Mouse (Mus musculus): ENCODE data around the gene Plcb1. TPM values are rescaled to one million over a fixed set of nuclear protein-coding genes. Genes with fewer than 3 reads are reported as not detected.

Plcb1 gene
- polyA plus RNA-seq, 1 experiment from 2014 or later: 10.3 TPM

DNA sequence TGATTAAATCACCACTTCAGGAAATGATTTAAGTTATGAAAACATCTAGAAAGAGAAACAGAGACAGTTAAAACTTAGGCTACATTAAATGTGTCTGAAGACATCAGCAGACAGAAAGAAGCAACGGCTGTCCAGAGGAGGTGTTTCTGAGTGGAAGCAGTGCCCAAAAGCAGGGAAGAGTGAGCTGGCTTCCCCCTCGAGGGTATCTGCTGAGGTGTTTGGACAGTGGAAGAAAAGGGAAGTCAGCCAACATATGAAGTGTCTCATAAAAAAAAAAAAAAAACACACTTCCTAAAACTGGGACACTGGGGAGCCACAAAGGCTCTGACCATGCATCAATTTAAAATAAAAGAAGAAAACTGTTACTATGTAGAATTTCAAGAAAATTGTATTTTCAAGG is 625.8 kb downstream of the Plcb1 start:
- Histone ChIP-seq H3K9ac (replicated peaks) (no peak overlapping the region), H3K4me3 (no peak overlapping the region), H3K36me3 (no peaks in the 10 kb centered on the region), H3K4me1 (peaks cover 11% of the 10 kb centered on the region), H3K27ac (replicated peaks) (no peak overlapping the region), H3K27me3 (no peaks in the 10 kb centered on the region), H3K4me2 (replicated peaks) (no peak overlapping the region), H3K9me3 (no peaks in the 10 kb centered on the region)
- WGBS: 58% methylated on average over 2 of the region's 2 CpGs
- ATAC-seq (ENCODE audit: low FRiP score, low read depth): no peak

DNA sequence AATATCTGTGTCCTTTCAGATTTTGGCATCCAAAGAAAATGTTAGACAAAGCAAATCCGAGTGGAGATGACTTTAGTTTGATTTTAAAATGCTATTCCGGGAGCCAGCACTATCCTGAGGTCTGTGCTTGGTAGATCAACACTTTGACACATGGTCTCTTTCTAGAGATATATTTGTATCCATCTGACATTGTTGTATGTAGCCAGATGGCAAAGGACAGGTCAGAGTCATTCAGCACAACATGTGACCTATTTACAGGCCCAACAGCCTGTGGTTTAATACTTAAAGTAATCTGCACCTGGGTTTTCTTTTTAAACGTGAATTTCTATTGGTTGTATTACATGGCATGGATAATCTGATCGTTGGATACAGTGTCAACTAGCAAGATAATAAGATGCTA is 629.3 kb downstream of the Plcb1 start:
- no peak overlapping the region for H3K4me2 ChIP-seq (replicated peaks)
- H3K27ac ChIP-seq (replicated peaks): no peak overlapping the region
- 0 out of 2 replicates have a peak, but pooled peaks cover 6% of the 10 kb centered on the region for H3K4me1 ChIP-seq
- no peak overlapping the region for H3K9ac ChIP-seq (replicated peaks)
- no peaks in the 10 kb centered on the region for H3K27me3 ChIP-seq
- 70% methylated on average over 4 of the region's 4 CpGs for WGBS
- no peaks in the 10 kb centered on the region for H3K36me3 ChIP-seq
- H3K4me3 ChIP-seq: no peak overlapping the region
- no peaks in the 10 kb centered on the region for H3K9me3 ChIP-seq
- ATAC-seq (ENCODE audit: low FRiP score, low read depth): no peak

GRCm38 (mm10) chr2:135419301-135419700 is 633.4 kb downstream of the Plcb1 start:
- H3K27ac ChIP-seq (replicated peaks): no peak overlapping the region
- H3K9ac ChIP-seq (replicated peaks): no peak overlapping the region
- 0 out of 2 replicates have a peak, but pooled peaks cover 6% of the 10 kb centered on the region for H3K4me1 ChIP-seq
- no peak overlapping the region for H3K4me3 ChIP-seq
- no peaks in the 10 kb centered on the region for H3K27me3 ChIP-seq
- no peaks in the 10 kb centered on the region for H3K9me3 ChIP-seq
- ATAC-seq (ENCODE audit: low FRiP score, low read depth): no peak
- H3K4me2 ChIP-seq (replicated peaks): no peak overlapping the region
- WGBS: 38% methylated on average over 5 of the region's 5 CpGs
- no peaks in the 10 kb centered on the region for H3K36me3 ChIP-seq

DNA sequence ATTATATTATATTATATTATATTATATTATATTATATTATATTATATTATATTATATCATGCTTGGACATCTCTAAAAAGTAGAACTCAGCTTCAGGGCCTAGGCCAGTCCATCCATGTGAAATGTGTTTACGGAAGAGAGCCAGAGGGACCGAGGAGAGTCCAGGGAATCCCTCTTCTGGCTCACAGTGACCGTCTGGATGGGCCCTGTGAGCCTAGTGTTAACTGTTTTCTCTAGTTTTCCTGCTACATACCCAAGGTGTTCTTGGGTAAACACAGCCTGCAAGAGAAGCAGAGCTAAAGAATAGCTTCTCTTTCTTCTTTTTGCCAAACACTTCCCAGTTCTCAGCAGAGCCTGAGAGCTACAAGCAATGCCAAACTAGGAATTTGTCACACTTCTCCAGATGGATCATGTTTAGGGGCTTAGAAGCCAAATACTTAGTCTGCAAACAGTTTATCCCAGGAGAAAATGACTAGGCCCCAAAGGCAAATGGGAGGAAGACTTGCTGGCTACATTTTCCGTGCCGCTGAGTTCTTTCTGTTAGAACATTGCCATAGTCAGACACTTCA is 649.2 kb downstream of the Plcb1 start:
- H3K4me3 ChIP-seq: no peak overlapping the region
- H3K9ac ChIP-seq (replicated peaks): no peak overlapping the region
- H3K4me1 ChIP-seq: peaks cover 3% of the 10 kb centered on the region; the same call in 1 of the 2 replicates
- ATAC-seq (ENCODE audit: low FRiP score, low read depth): no peak
- H3K36me3 ChIP-seq: no peaks in the 10 kb centered on the region
- 90% methylated on average over 5 of the region's 5 CpGs for WGBS
- no peak overlapping the region for H3K27ac ChIP-seq (replicated peaks)
- H3K4me2 ChIP-seq (replicated peaks): no peak overlapping the region
- no peaks in the 10 kb centered on the region for H3K27me3 ChIP-seq
- H3K9me3 ChIP-seq: no peaks in the 10 kb centered on the region

DNA sequence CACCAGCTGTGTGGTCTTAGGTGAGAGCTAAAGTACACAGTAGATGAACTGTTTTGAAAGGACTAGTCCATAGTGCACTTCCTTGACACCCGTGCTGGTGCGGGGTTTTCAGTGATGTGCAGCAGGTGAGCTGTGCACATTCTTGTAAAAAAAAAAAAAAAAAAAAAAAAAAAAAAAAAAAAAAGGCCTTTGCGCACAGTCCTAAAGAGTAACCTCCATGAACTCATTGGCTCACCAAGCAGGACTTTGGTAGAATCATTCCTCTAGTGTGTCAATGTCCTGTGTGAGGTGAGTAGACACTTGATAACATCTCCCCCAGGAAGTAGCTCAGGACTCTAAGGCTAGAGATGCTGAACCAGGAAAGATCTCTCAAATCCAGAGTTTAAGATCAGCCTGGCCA is 653.2 kb downstream of the Plcb1 start:
- WGBS: 91% methylated on average over 3 of the region's 3 CpGs
- no peak overlapping the region for H3K4me2 ChIP-seq (replicated peaks)
- ATAC-seq (ENCODE audit: low FRiP score, low read depth): no peak
- no peak overlapping the region for H3K4me3 ChIP-seq
- H3K27ac ChIP-seq (replicated peaks): no peak overlapping the region
- no peaks in the 10 kb centered on the region for H3K9me3 ChIP-seq
- peaks cover 3% of the 10 kb centered on the region; the same call in 1 of the 2 replicates for H3K4me1 ChIP-seq
- no peak overlapping the region for H3K9ac ChIP-seq (replicated peaks)
- no peaks in the 10 kb centered on the region for H3K27me3 ChIP-seq
- H3K36me3 ChIP-seq: no peaks in the 10 kb centered on the region

GRCm38 (mm10) chr2:135439546-135440517 is 654.0 kb downstream of the Plcb1 start:
- Histone ChIP-seq H3K9me3 (no peaks in the 10 kb centered on the region), H3K36me3 (no peaks in the 10 kb centered on the region), H3K4me1 (peaks cover 3% of the 10 kb centered on the region; the same call in 1 of the 2 replicates), H3K27ac (replicated peaks) (no peak overlapping the region), H3K4me3 (no peak overlapping the region), H3K9ac (replicated peaks) (0 out of 2 replicates have a peak overlapping the region, but pooled peaks have one; percentile 21), H3K27me3 (no peaks in the 10 kb centered on the region), H3K4me2 (replicated peaks) (peak overlapping the region; percentile 34)
- 10% methylated on average over 7 of the region's 7 CpGs for WGBS
- peak; percentile 79 for ATAC-seq (ENCODE audit: low FRiP score, low read depth)

DNA sequence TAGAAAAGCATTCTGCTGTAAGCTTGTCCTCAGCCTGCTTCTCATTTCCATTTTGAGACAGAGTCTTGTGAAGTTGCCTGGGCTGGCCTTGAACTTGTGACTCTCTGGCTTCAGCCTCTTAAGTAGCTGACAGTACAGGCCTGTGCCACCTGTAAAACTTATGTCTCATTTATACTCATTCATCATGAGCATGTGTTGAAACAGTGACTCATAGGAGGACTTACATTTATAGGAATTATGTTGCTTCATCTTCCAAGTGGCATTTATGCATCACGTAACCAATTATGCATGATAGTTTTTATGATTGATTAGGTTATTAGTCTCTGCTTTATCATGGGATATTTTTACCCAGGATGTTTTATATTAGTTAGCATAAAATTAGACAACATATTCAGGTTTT is 667.7 kb downstream of the Plcb1 start:
- Histone ChIP-seq H3K4me3 (no peak overlapping the region), H3K4me2 (replicated peaks) (no peak overlapping the region), H3K4me1 (no peaks in the 10 kb centered on the region), H3K27ac (replicated peaks) (no peak overlapping the region), H3K27me3 (no peaks in the 10 kb centered on the region), H3K36me3 (no peaks in the 10 kb centered on the region), H3K9ac (replicated peaks) (no peak overlapping the region), H3K9me3 (no peaks in the 10 kb centered on the region)
- 98% methylated on average over 1 of the region's 1 CpGs for WGBS
- no peak for ATAC-seq (ENCODE audit: low FRiP score, low read depth)

DNA sequence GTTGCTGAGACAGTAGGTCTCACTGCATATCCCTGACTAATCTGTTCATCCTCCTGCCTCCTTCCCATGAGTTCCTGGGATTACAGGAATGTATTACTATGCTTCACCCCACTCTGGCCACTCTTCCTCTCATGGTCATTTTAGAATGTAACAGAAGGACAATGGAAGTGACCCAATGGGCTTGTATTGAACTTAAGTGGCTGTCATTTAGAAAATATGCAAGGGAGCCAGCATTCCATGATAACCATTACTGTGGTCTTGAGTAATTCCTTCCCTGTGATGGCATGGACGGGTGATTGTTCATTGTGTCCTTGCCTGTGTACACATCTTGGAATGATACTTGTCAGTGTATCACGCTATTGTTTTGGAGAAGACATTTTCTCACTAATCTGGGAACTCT is 668.1 kb downstream of the Plcb1 start:
- H3K27ac ChIP-seq (replicated peaks): no peak overlapping the region

DNA sequence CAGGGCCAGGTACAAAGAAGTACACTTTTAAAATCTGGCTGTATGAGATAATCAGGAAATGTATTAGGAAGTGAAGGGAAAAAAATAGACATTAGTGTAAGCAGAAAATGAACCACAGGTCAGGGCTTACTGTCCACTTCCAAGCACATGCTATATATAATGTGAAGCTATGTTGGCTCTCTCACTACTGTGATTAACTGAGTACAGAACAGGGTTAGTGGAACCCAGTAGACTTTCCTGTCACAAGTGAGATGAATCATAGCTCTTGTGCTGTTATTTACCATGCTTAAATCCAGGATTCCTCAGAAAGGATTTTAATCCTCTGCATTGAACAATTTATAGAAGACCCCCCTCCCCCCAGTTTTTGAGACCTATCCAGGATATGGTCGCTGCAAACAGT is 668.6 kb downstream of the Plcb1 start:
- Histone ChIP-seq H3K9me3 (no peaks in the 10 kb centered on the region), H3K27me3 (no peaks in the 10 kb centered on the region), H3K36me3 (no peaks in the 10 kb centered on the region), H3K9ac (replicated peaks) (no peak overlapping the region), H3K27ac (replicated peaks) (no peak overlapping the region), H3K4me1 (no peaks in the 10 kb centered on the region), H3K4me3 (no peak overlapping the region), H3K4me2 (replicated peaks) (no peak overlapping the region)
- 74% methylated on average over 1 of the region's 1 CpGs for WGBS
- ATAC-seq (ENCODE audit: low FRiP score, low read depth): no peak

More for the DNA sequence above, 668.1 kb downstream of the Plcb1 start:
- H3K4me3 ChIP-seq: no peak overlapping the region
- no peak overlapping the region for H3K4me2 ChIP-seq (replicated peaks)
- H3K36me3 ChIP-seq: no peaks in the 10 kb centered on the region
- H3K27me3 ChIP-seq: no peaks in the 10 kb centered on the region
- WGBS: 82% methylated on average over 2 of the region's 2 CpGs
- H3K9ac ChIP-seq (replicated peaks): no peak overlapping the region
- ATAC-seq (ENCODE audit: low FRiP score, low read depth): no peak
- no peaks in the 10 kb centered on the region for H3K9me3 ChIP-seq
- no peaks in the 10 kb centered on the region for H3K4me1 ChIP-seq

- Histone ChIP-seq H3K9me3 (no peaks in the 10 kb centered on the region), H3K4me2 (replicated peaks) (no peak overlapping the region), H3K27me3 (no peaks in the 10 kb centered on the region), H3K36me3 (no peaks in the 10 kb centered on the region), H3K4me3 (no peak overlapping the region), H3K9ac (replicated peaks) (no peak overlapping the region), H3K27ac (replicated peaks) (no peak overlapping the region), H3K4me1 (no peaks in the 10 kb centered on the region)
- WGBS: 69% methylated on average over 4 of the region's 4 CpGs
- ATAC-seq (ENCODE audit: low FRiP score, low read depth): no peak
These were observed 682.0 kb downstream of the Plcb1 start for GRCm38 (mm10) chr2:135467895-135468294.

DNA sequence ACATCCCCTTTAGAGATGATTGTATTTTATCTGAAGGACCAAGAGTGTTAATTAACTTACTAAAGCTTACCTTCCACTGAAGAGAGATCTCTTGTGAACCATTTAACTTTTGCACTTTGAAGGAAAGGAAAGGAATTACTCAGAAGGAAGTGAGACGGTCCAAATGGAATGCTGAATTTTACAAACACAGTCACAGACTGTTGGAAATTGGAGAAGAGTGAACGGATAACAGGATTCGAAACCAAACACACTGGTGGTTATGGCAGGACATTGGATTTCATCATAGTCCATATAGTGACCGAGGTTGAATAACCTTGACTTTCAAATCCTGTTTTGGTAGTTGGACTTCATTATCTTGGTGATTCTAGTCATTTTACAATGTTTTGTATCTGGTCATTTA is 688.2 kb downstream of the Plcb1 start:
- ATAC-seq (ENCODE audit: low FRiP score, low read depth): no peak
- no peak overlapping the region for H3K27ac ChIP-seq (replicated peaks)
- H3K4me3 ChIP-seq: no peak overlapping the region
- H3K4me2 ChIP-seq (replicated peaks): no peak overlapping the region
- H3K9ac ChIP-seq (replicated peaks): no peak overlapping the region
- H3K4me1 ChIP-seq: no peaks in the 10 kb centered on the region
- H3K9me3 ChIP-seq: no peaks in the 10 kb centered on the region
- H3K36me3 ChIP-seq: no peaks in the 10 kb centered on the region
- 79% methylated on average over 4 of the region's 4 CpGs for WGBS
- no peaks in the 10 kb centered on the region for H3K27me3 ChIP-seq

GRCm38 (mm10) chr2:135485248-135485647 is 699.4 kb downstream of the Plcb1 start:
- ATAC-seq (ENCODE audit: low FRiP score, low read depth): no peak
- no peak overlapping the region for H3K4me3 ChIP-seq
- H3K27ac ChIP-seq (replicated peaks): no peak overlapping the region
- H3K9ac ChIP-seq (replicated peaks): no peak overlapping the region
- H3K4me1 ChIP-seq: peaks cover 18% of the 10 kb centered on the region
- no peak overlapping the region for H3K4me2 ChIP-seq (replicated peaks)
- H3K36me3 ChIP-seq: no peaks in the 10 kb centered on the region
- H3K9me3 ChIP-seq: no peaks in the 10 kb centered on the region
- H3K27me3 ChIP-seq: no peaks in the 10 kb centered on the region
- WGBS: 30% methylated on average over 2 of the region's 2 CpGs

Data from midbrain, embryonic 12.5 days (tissue).